Mouse (Mus musculus): ENCODE results near the gene Rnf115.

Gene Rnf115

DNA sequence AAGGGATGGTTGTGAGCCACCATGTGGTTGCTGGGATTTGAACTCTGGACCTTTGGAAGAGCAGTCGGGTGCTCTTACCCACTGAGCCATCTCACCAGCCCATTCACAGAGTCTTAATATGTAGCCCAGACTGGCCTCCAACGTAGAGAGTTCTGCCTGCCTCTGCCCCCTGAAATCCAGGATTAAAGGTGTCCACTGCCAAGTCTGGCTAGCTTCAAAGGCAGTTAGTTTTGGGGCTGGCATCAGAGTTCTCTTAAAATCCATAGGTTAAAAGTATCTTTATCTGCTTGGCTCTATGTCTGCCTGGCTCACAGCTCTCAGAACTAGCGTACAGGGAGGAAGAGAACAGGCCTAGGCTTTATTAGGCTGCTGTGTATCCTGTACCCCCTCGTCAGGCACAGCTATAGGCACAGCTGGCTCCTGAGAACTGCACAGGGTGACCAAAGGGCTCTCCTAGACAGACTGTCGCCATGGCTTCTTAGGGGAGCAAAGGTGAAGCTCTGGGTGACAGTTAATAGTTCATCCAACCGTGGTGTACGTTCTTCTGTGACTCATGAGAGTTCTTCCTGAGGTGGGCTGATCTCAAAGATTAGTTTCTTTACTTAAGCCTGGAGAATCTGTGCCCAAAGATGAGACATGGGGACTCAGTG lies 111.7 kb downstream of the Rnf115 start:
- DNase-seq (ENCODE audit: low spot score) = no peak
